Mouse (Mus musculus): ENCODE data around the gene Tmem170b.

- TF ChIP-seq POLR2A (IDR thresholded peaks at IDR 0.05; ENCODE audit: control insufficient read depth, low read depth, low read length) (no peak), CTCF (IDR thresholded peaks at IDR 0.05; ENCODE audit: control insufficient read depth, insufficient read depth, insufficient replicate concordance, low read depth, low read length) (no peak)
Measured at GRCm38 (mm10) chr13:41660052-41660793, 54.5 kb downstream of the Tmem170b start.
